Mouse (Mus musculus): ENCODE results near the gene Apoc1. TPM values are rescaled to one million over a fixed set of nuclear protein-coding genes. Genes with fewer than 3 reads are reported as not detected.

Gene Apoc1
- total and polyA plus RNA-seq, 2 experiments = 5,801 to 7,765 TPM

DNA sequence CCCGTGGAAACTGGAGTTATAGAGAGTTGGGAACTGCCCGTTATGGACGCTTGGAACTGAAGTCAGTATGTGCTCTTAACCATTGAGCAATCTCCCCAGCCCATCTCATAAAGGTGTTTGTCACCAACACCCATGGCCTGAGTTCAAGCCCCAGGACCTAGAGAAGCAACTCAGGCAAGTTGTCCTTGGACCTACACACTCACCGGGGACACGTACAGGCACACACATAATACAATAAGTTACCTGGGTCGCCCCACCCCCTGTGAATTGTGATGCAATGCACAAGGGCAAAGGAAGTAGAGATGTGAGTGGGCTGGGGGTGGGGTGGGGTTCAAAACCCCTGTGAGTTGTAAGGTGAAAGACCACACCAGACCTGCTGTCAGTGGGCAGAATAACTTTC, 5.9 kb downstream of the Apoc1 start:
- DNase-seq (ENCODE audit: extremely low read depth, low read depth, low spot score) = peak; percentile 91
- peaks cover 44% of the 10 kb centered on the region for H3K4me1 ChIP-seq (ENCODE audit: control insufficient read depth, insufficient read depth, low read length)
- TF ChIP-seq CTCF (IDR thresholded peaks at IDR 0.05; ENCODE audit: low read depth, low read length) (no peak), POLR2A (IDR thresholded peaks at IDR 0.05; ENCODE audit: extremely low read depth, insufficient read depth, low read length) (no peak)
- H3K9ac ChIP-seq (ENCODE audit: low read depth, low read length) = peak overlapping the region; percentile 49
- peak overlapping the region; percentile 99 for H3K27ac ChIP-seq (replicated peaks; ENCODE audit: insufficient read depth, low read depth, low read length)
- H3K27me3 ChIP-seq (ENCODE audit: control insufficient read depth, insufficient read depth, low read length) = no peaks in the 10 kb centered on the region
- no peaks in the 10 kb centered on the region for H3K79me2 ChIP-seq (ENCODE audit: control insufficient read depth, insufficient read depth, low read length)
- H3K4me3 ChIP-seq (ENCODE audit: insufficient read depth, low read depth, low read length) = no peak overlapping the region
- no peaks in the 10 kb centered on the region for H3K36me3 ChIP-seq (ENCODE audit: control insufficient read depth, insufficient read depth, low read length)
- 35% methylated on average over 6 of the region's 6 CpGs for WGBS

- H3K36me3 ChIP-seq (ENCODE audit: control insufficient read depth, insufficient read depth, low read length) = no peaks in the 10 kb centered on the region
- WGBS = 14% methylated on average over 4 of the region's 4 CpGs
- peak overlapping the region; percentile 99 for H3K27ac ChIP-seq (replicated peaks; ENCODE audit: insufficient read depth, low read depth, low read length)
- peak; percentile 95 for DNase-seq (ENCODE audit: extremely low read depth, low read depth, low spot score)
- no peak overlapping the region for H3K4me3 ChIP-seq (ENCODE audit: insufficient read depth, low read depth, low read length)
- H3K4me1 ChIP-seq (ENCODE audit: control insufficient read depth, insufficient read depth, low read length) = peaks cover 41% of the 10 kb centered on the region
- H3K27me3 ChIP-seq (ENCODE audit: control insufficient read depth, insufficient read depth, low read length) = no peaks in the 10 kb centered on the region
- TF ChIP-seq POLR2A (IDR thresholded peaks at IDR 0.05; ENCODE audit: extremely low read depth, insufficient read depth, low read length) (peak; percentile 72), CTCF (IDR thresholded peaks at IDR 0.05; ENCODE audit: low read depth, low read length) (no peak)
- H3K9ac ChIP-seq (ENCODE audit: low read depth, low read length) = peak overlapping the region; percentile 77
- no peaks in the 10 kb centered on the region; the same call in 1 of the 2 replicates for H3K79me2 ChIP-seq (ENCODE audit: control insufficient read depth, insufficient read depth, low read length)
Observed at GRCm38 (mm10) chr7:19685374-19685773, 7.1 kb downstream of the Apoc1 start.

DNA sequence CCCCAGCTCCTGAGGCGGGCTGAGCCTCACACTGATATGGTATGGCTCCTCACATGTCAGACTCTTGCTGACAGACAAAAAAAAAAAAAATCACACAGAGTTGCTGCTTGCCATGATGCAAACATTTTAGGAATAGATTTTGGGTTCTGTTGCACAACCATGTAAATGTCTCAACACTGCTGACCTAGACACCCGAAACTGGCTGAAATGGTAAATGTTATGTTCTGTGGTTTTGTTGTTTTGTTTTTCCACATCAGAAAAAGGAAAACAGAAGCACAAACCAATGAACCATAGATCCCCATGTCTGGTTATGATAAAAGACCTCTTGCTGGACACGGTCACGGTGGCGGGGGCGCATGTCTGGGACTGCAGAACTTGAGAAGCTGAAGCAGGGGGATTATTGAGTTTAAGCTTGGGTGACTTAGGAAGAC, 8.7 kb downstream of the Apoc1 start:
- 40% methylated on average over 6 of the region's 6 CpGs for WGBS
- H3K9ac ChIP-seq (ENCODE audit: low read depth, low read length) = peak overlapping the region; percentile 41

GRCm38 (mm10) chr7:19682979-19683378, 9.5 kb downstream of the Apoc1 start:
- H3K36me3 ChIP-seq (ENCODE audit: control insufficient read depth, insufficient read depth, low read length) = 0 out of 2 replicates have a peak, but pooled peaks cover 2% of the 10 kb centered on the region
- peaks cover 5% of the 10 kb centered on the region; the same call in 1 of the 2 replicates for H3K79me2 ChIP-seq (ENCODE audit: control insufficient read depth, insufficient read depth, low read length)
- no peak for DNase-seq (ENCODE audit: extremely low read depth, low read depth, low spot score)
- peak overlapping the region; percentile 33 for H3K9ac ChIP-seq (ENCODE audit: low read depth, low read length)
- no peak for TF ChIP-seq CTCF (IDR thresholded peaks at IDR 0.05; ENCODE audit: low read depth, low read length)
- no peak for TF ChIP-seq POLR2A (IDR thresholded peaks at IDR 0.05; ENCODE audit: extremely low read depth, insufficient read depth, low read length)
- WGBS = 53% methylated on average over 3 of the region's 3 CpGs
- peaks cover 28% of the 10 kb centered on the region for H3K4me1 ChIP-seq (ENCODE audit: control insufficient read depth, insufficient read depth, low read length)
- peak overlapping the region; percentile 69 for H3K27ac ChIP-seq (replicated peaks; ENCODE audit: insufficient read depth, low read depth, low read length)
- no peaks in the 10 kb centered on the region for H3K27me3 ChIP-seq (ENCODE audit: control insufficient read depth, insufficient read depth, low read length)
- H3K4me3 ChIP-seq (ENCODE audit: insufficient read depth, low read depth, low read length) = no peak overlapping the region

More for the DNA sequence above, 8.7 kb downstream of the Apoc1 start:
- Histone ChIP-seq H3K79me2 (ENCODE audit: control insufficient read depth, insufficient read depth, low read length) (peaks cover under 1% of the 10 kb centered on the region; the same call in 1 of the 2 replicates), H3K27ac (replicated peaks; ENCODE audit: insufficient read depth, low read depth, low read length) (peak overlapping the region; percentile 98), H3K4me3 (ENCODE audit: insufficient read depth, low read depth, low read length) (no peak overlapping the region), H3K36me3 (ENCODE audit: control insufficient read depth, insufficient read depth, low read length) (0 out of 2 replicates have a peak, but pooled peaks cover 2% of the 10 kb centered on the region), H3K27me3 (ENCODE audit: control insufficient read depth, insufficient read depth, low read length) (no peaks in the 10 kb centered on the region), H3K4me1 (ENCODE audit: control insufficient read depth, insufficient read depth, low read length) (peaks cover 31% of the 10 kb centered on the region)
- no peak for TF ChIP-seq POLR2A (IDR thresholded peaks at IDR 0.05; ENCODE audit: extremely low read depth, insufficient read depth, low read length)
- no peak for TF ChIP-seq CTCF (IDR thresholded peaks at IDR 0.05; ENCODE audit: low read depth, low read length)
- peak; percentile 83 for DNase-seq (ENCODE audit: extremely low read depth, low read depth, low spot score)

- TF ChIP-seq POLR2A (IDR thresholded peaks at IDR 0.05; ENCODE audit: extremely low read depth, insufficient read depth, low read length) (peak; percentile 72; the same call in 1 of the 2 replicates), CTCF (IDR thresholded peaks at IDR 0.05; ENCODE audit: low read depth, low read length) (no peak)
- Histone ChIP-seq H3K27me3 (ENCODE audit: control insufficient read depth, insufficient read depth, low read length) (no peaks in the 10 kb centered on the region), H3K4me3 (ENCODE audit: insufficient read depth, low read depth, low read length) (peak within 1 kb of the TSS; percentile 76), H3K4me1 (ENCODE audit: control insufficient read depth, insufficient read depth, low read length) (peaks cover 34% of the 10 kb centered on the region), H3K27ac (replicated peaks; ENCODE audit: insufficient read depth, low read depth, low read length) (peak within 1 kb of the TSS; percentile 97), H3K9ac (ENCODE audit: low read depth, low read length) (peak within 1 kb of the TSS; percentile 89), H3K36me3 (ENCODE audit: control insufficient read depth, insufficient read depth, low read length) (peaks cover 9% of the 10 kb centered on the region), H3K79me2 (ENCODE audit: control insufficient read depth, insufficient read depth, low read length) (peaks cover 5% of the 10 kb centered on the region; the same call in 1 of the 2 replicates)
- 23% methylated on average over 8 of the region's 8 CpGs for WGBS
- DNase-seq (ENCODE audit: extremely low read depth, low read depth, low spot score) = peak; percentile 95
Observed at GRCm38 (mm10) chr7:19681202-19681694, 11.2 kb downstream of the Apoc1 start, which contains the start of the genes Gm44805 and Apoc4. Gene Gm44805, minus strand, starts transcription at chr7:19681423. Gene Apoc4, minus strand, starts transcription at chr7:19681479.

DNA sequence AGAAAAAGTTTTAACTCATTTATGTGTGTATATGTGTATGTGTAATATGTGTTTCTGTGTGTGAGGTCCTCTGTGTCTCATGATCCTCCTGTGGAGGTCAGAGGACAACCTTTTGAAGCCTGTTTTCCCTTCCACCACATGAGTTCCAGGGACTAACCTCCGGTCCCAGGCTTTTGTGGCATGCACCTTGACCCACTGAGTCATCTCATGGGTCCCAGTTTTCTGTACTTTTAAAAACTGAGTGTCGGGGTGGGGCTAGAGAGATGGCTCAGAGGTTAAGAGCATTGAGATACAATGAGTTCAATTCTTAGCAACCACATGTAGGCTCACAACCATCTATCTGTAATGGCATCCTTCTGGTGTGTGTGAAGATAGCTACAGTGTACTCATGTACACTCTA, 11.8 kb downstream of the Apoc1 start:
- peaks cover 9% of the 10 kb centered on the region for H3K36me3 ChIP-seq (ENCODE audit: control insufficient read depth, insufficient read depth, low read length)
- peak overlapping the region; percentile 89 for H3K9ac ChIP-seq (ENCODE audit: low read depth, low read length)
- H3K4me1 ChIP-seq (ENCODE audit: control insufficient read depth, insufficient read depth, low read length) = peaks cover 34% of the 10 kb centered on the region
- peak overlapping the region; percentile 97 for H3K27ac ChIP-seq (replicated peaks; ENCODE audit: insufficient read depth, low read depth, low read length)
- peak; percentile 89 for DNase-seq (ENCODE audit: extremely low read depth, low read depth, low spot score)
- H3K79me2 ChIP-seq (ENCODE audit: control insufficient read depth, insufficient read depth, low read length) = peaks cover 5% of the 10 kb centered on the region; the same call in 1 of the 2 replicates
- 22% methylated on average over 2 of the region's 2 CpGs for WGBS
- H3K4me3 ChIP-seq (ENCODE audit: insufficient read depth, low read depth, low read length) = peak overlapping the region; percentile 76
- no peaks in the 10 kb centered on the region for H3K27me3 ChIP-seq (ENCODE audit: control insufficient read depth, insufficient read depth, low read length)
- TF ChIP-seq CTCF (IDR thresholded peaks at IDR 0.05; ENCODE audit: low read depth, low read length) (no peak), POLR2A (IDR thresholded peaks at IDR 0.05; ENCODE audit: extremely low read depth, insufficient read depth, low read length) (no peak)
